Mouse (Mus musculus) E14TG2a.4 (cell line): ENCODE measurements at regions not wholly inside any gene's neighbourhood (a gene's known extent, or its start where the extent isn't known, plus 50 kb on each side); places are given as distances from the start of the nearest gene placed in this dataset.
"Not testable (repeated sequence)": the region's sequence is repeated elsewhere in the genome, so short reads cannot be mapped to it uniquely, and the experiment has no call there.

Experiments
- CTCF ChIP-seq: conservative IDR thresholded peaks from 2 replicates; pipeline ENCODE4 v1.5.1; 2014; ENCODE audit warnings: low read length
- NANOG ChIP-seq: IDR thresholded peaks from 2 replicates; pipeline ENCODE4 v1.6.1; 2014; ENCODE audit warnings: borderline replicate concordance, low read length, mixed read lengths
- POU5F1 ChIP-seq: IDR thresholded peaks from 2 replicates; pipeline ENCODE4 v1.6.1; 2014; ENCODE audit warnings: low read length, borderline replicate concordance

DNA sequence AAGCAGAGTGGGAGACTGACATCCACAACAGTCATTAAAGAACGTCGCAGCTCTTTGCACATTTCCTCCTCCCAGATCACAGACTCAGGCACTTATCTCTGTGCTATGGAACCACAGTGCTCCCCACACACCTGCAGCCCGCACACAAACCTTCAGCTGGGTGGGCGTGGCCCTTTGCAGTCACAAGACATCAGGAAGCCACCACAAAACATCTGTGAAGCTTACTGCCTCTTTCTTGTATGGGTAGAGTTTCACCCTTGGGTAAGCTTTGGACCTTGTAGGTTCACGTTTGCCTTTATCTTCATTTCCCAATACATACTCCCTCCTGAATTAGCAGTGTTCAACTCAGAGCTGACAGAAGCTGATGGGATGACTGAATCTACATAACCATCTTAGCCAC is 868.4 kb upstream of the Olfr1507 start:
- not testable (repeated sequence) for TF ChIP-seq POU5F1, CTCF, NANOG
